Mouse (Mus musculus): ENCODE measurements around the gene Foxp3.

Gene Foxp3

GRCm38 (mm10) chrX:7604004-7604403 is 30.6 kb downstream of the Foxp3 start:
- TF ChIP-seq GATA4 (IDR thresholded peaks at IDR 0.05; ENCODE audit: insufficient replicate concordance, low read length) = no peak

- no peak for TF ChIP-seq GATA4 (IDR thresholded peaks at IDR 0.05; ENCODE audit: insufficient replicate concordance, low read length)
Observed at GRCm38 (mm10) chrX:7604879-7605574, 31.6 kb downstream of the Foxp3 start, which contains the start of gene Ccdc22. Gene Ccdc22 (minus strand): TSS chrX:7605517.

- TF ChIP-seq GATA4 (IDR thresholded peaks at IDR 0.05; ENCODE audit: insufficient replicate concordance, low read length) = no peak
Observed at GRCm38 (mm10) chrX:7605575-7605941, 32.1 kb downstream of the Foxp3 start.

GRCm38 (mm10) chrX:7606783-7607182 is 33.3 kb downstream of the Foxp3 start, which contains the start of gene Cacna1f:
Gene Cacna1f (plus strand): TSS chrX:7607083.
- TF ChIP-seq GATA4 (IDR thresholded peaks at IDR 0.05; ENCODE audit: insufficient replicate concordance, low read length) = no peak

GRCm38 (mm10) chrX:7610035-7610434 is 36.6 kb downstream of the Foxp3 start:
- TF ChIP-seq GATA4 (IDR thresholded peaks at IDR 0.05; ENCODE audit: insufficient replicate concordance, low read length) = no peak

GRCm38 (mm10) chrX:7610536-7611258 is 37.3 kb downstream of the Foxp3 start:
- TF ChIP-seq GATA4 (IDR thresholded peaks at IDR 0.05; ENCODE audit: insufficient replicate concordance, low read length) = no peak

- no peak for TF ChIP-seq GATA4 (IDR thresholded peaks at IDR 0.05; ENCODE audit: insufficient replicate concordance, low read length)
Observed at GRCm38 (mm10) chrX:7617889-7618551, 44.6 kb downstream of the Foxp3 start.

GRCm38 (mm10) chrX:7632560-7632959 is 59.1 kb downstream of the Foxp3 start:
- no peak for TF ChIP-seq GATA4 (IDR thresholded peaks at IDR 0.05; ENCODE audit: insufficient replicate concordance, low read length)

GRCm38 (mm10) chrX:7635101-7635500 is 61.7 kb downstream of the Foxp3 start:
- no peak for TF ChIP-seq GATA4 (IDR thresholded peaks at IDR 0.05; ENCODE audit: insufficient replicate concordance, low read length)

GRCm38 (mm10) chrX:7638401-7639091 is 65.1 kb downstream of the Foxp3 start, which contains the start of gene Syp:
Gene Syp (plus strand): TSS chrX:7638471.
- no peak for TF ChIP-seq GATA4 (IDR thresholded peaks at IDR 0.05; ENCODE audit: insufficient replicate concordance, low read length)

- no peak for TF ChIP-seq GATA4 (IDR thresholded peaks at IDR 0.05; ENCODE audit: insufficient replicate concordance, low read length)
Observed at GRCm38 (mm10) chrX:7639536-7640325, 66.3 kb downstream of the Foxp3 start.

GRCm38 (mm10) chrX:7640785-7641184 is 67.3 kb downstream of the Foxp3 start:
- no peak for TF ChIP-seq GATA4 (IDR thresholded peaks at IDR 0.05; ENCODE audit: insufficient replicate concordance, low read length)
